Mouse (Mus musculus) granulocyte monocyte progenitor cell, adult 5-6 weeks (primary cell): Measurements from ENCODE around the gene Kif14. TPM values are rescaled to one million over a fixed set of nuclear protein-coding genes. Genes with fewer than 3 reads are reported as not detected.

Source experiments
- ATAC-seq: replicated peaks from 2 replicates; pipeline ENCODE4 v1.8.0; 2016; ENCODE audit warnings: mild to moderate bottlenecking, moderate TSS enrichment, inconsistent platforms; ENCODE audit not compliant: poor library complexity, severe bottlenecking
- total RNA-seq, 2 experiments: library from RNA; stranded (forward) in 1 of 2; stranded (reverse) in 1 of 2; fragments of 200-712, 200-1000 nt in 1 of 2; fragments of >200 nt in 1 of 2; fragmentation: Nextera tagmentation in 1 of 2; gene quantifications; 2 replicates each; pipeline ENCODE4 v1.2.3; 2014 to 2017

The Kif14 gene
- total RNA-seq, 2 experiments from 2014 or later = 10.0 to 18.7 TPM

- peak; percentile 54 for ATAC-seq
Measured at GRCm38 (mm10) chr1:136580266-136580665, 114.1 kb downstream of the Kif14 start.

Other genes with a start within 250 kb of the Kif14 start
- not detected in 2 replicates for gene Inava, start 232.1 kb upstream of the Kif14 start, total RNA-seq (2014; fragmentation: Nextera tagmentation)
- not detected in 2 replicates for gene Inava, start 232.1 kb upstream of the Kif14 start, total RNA-seq (2017)
- not detected in 2 replicates for gene Gpr25, start 205.5 kb upstream of the Kif14 start, total RNA-seq (2014; fragmentation: Nextera tagmentation)
- not detected in 2 replicates for gene Gpr25, start 205.5 kb upstream of the Kif14 start, total RNA-seq (2017)
- gene Camsap2, start 120.2 kb upstream of the Kif14 start, total RNA-seq (2014; fragmentation: Nextera tagmentation) = 3.3 and 4.6 TPM in 2 replicates
- 6.1 and 9.6 TPM in 2 replicates for gene Camsap2, start 120.2 kb upstream of the Kif14 start, total RNA-seq (2017)
- gene Ddx59, start 51.1 kb upstream of the Kif14 start, total RNA-seq (2014; fragmentation: Nextera tagmentation) = 6.1 and 8.4 TPM in 2 replicates
- 9.7 and 13.0 TPM in 2 replicates for gene Ddx59, start 51.1 kb upstream of the Kif14 start, total RNA-seq (2017)
- 10.9 and 14.1 TPM in 2 replicates for gene Zfp281, start 158.6 kb downstream of the Kif14 start, total RNA-seq (2014; fragmentation: Nextera tagmentation)
- 23.1 and 25.1 TPM in 2 replicates for gene Zfp281, start 158.6 kb downstream of the Kif14 start, total RNA-seq (2017)